ENCODE assay signal across 14 mouse cellular contexts in genomic region chr3:154945688-154946161, GRCm38 (mm10).
A peak's percentile ranks its signal among the peaks of the same experiment; 100 is the strongest.
DNase-seq lines count a peak whose midpoint lies in the region; ATAC-seq and TF ChIP-seq lines count a peak whose summit lies in the region.
"Had no signal": no experiment of that assay in that cellular context is flagged by ENCODE, and none has a peak within 500 bp of the region (broad histone marks: within the 10 kb centered on the region; RNA-seq: fewer than 3 reads in every experiment).

No protein-coding gene starts in this region.

- no peak overlapping the region for H3K9ac ChIP-seq in hindbrain, embryonic 15.5 days
- H3K9ac ChIP-seq in hindbrain, embryonic 13.5 days, result no peak overlapping the region
- H3K9ac ChIP-seq: limb, embryonic 12.5 days had no signal

- no peaks in the 10 kb centered on the region for H3K4me1 ChIP-seq in hindbrain, embryonic 15.5 days (replicated peaks)
- no peaks in the 10 kb centered on the region for H3K4me1 ChIP-seq in hindbrain, embryonic 13.5 days (replicated peaks)
- H3K4me1 ChIP-seq: limb, embryonic 12.5 days had no signal

- no peaks in the 10 kb centered on the region for H3K27me3 ChIP-seq in hindbrain, embryonic 15.5 days
- no peaks in the 10 kb centered on the region for H3K27me3 ChIP-seq in hindbrain, embryonic 13.5 days
- H3K27me3 ChIP-seq: CH12.LX; limb, embryonic 12.5 days; Patski had no signal

- TF ChIP-seq POLR2A in brain, embryonic 14.5 days (IDR thresholded peaks at IDR 0.05; ENCODE audit: borderline replicate concordance, extremely low read depth, insufficient read depth, insufficient read length, poor library complexity, severe bottlenecking), result no peak

- ATAC-seq in hindbrain, embryonic 15.5 days (ENCODE audit: low FRiP score, low read depth), result peak; percentile 48; the same call in 1 of the 2 replicates
- no peak for ATAC-seq in hindbrain, embryonic 13.5 days (ENCODE audit: low FRiP score)
- ATAC-seq: Patski had no signal

- 65% methylated on average over 6 of the region's 6 CpGs for WGBS in hindbrain, embryonic 15.5 days
- 75% methylated on average over 6 of the region's 6 CpGs for WGBS in hindbrain, embryonic 13.5 days

- no peak overlapping the region for H3K4me2 ChIP-seq in hindbrain, embryonic 15.5 days
- no peak overlapping the region for H3K4me2 ChIP-seq in hindbrain, embryonic 13.5 days
- H3K4me2 ChIP-seq: limb, embryonic 12.5 days had no signal

- no peaks in the 10 kb centered on the region for H3K9me3 ChIP-seq in hindbrain, embryonic 15.5 days
- no peaks in the 10 kb centered on the region for H3K9me3 ChIP-seq in hindbrain, embryonic 13.5 days
- H3K9me3 ChIP-seq: limb, embryonic 12.5 days had no signal

- H3K27ac ChIP-seq in hindbrain, embryonic 15.5 days (replicated peaks), result no peak overlapping the region
- no peak overlapping the region for H3K27ac ChIP-seq in hindbrain, embryonic 13.5 days
- H3K27ac ChIP-seq: limb, embryonic 12.5 days had no signal

- no peak for TF ChIP-seq CTCF in brain, embryonic 14.5 days (IDR thresholded peaks at IDR 0.05; ENCODE audit: borderline replicate concordance, extremely low read depth, insufficient read depth, insufficient read length)

- H3K36me3 ChIP-seq in hindbrain, embryonic 15.5 days, result no peaks in the 10 kb centered on the region
- no peaks in the 10 kb centered on the region for H3K36me3 ChIP-seq in hindbrain, embryonic 13.5 days
- H3K36me3 ChIP-seq: limb, embryonic 12.5 days had no signal

- DNase-seq in brain, adult 2 months (ENCODE audit: low read depth, low spot score), result peak; percentile 61
- DNase-seq in brain, embryonic 14.5 days (ENCODE audit: low read depth), result peak; percentile 82
- DNase-seq in layer of hippocampus, adult 18-20 months (ENCODE audit: low spot score in 2 of 2), result peak; percentile 39 to 45
- no peak for DNase-seq in urinary bladder, postnatal 4 days (ENCODE audit: low spot score in 2 of 2)
- DNase-seq in heart, adult 8-10 months (ENCODE audit: low spot score), result no peak
- DNase-seq: heart, postnatal 10 days; kidney, adult 18-20 months; kidney, postnatal 4 days; lung, adult 18-20 months had no signal

- H3K4me3 ChIP-seq in hindbrain, embryonic 15.5 days, result no peak overlapping the region
- no peak overlapping the region for H3K4me3 ChIP-seq in hindbrain, embryonic 13.5 days
- H3K4me3 ChIP-seq: limb, embryonic 12.5 days had no signal

Comparison
In these comparisons a context has a peak if more than half of its experiments do, and no peak if none do; other contexts are left out.
1. DNase-seq: peak in brain, adult 2 months (single experiment), brain, embryonic 14.5 days (single experiment) and layer of hippocampus, adult 18-20 months (2 of 2); none in urinary bladder, postnatal 4 days (0 of 2) and heart, adult 8-10 months (single experiment).